Mouse (Mus musculus) heart, postnatal 0 days (tissue): ENCODE measurements around the gene Nrip1.

Source experiments
- CTCF ChIP-seq: IDR thresholded peaks from 2 replicates; pipeline ENCODE4 v1.5.1; 2016; ENCODE audit warnings: antibody characterized with exemption, control low read depth, low read depth
- EP300 ChIP-seq: IDR thresholded peaks from 2 replicates; pipeline ENCODE4 v1.6.1; 2016; ENCODE audit warnings: antibody characterized with exemption, low read depth

GRCm38 (mm10) chr16:76357155-76357554 is 16.5 kb downstream of the Nrip1 start:
- TF ChIP-seq EP300 (no peak), CTCF (no peak)
